Mouse (Mus musculus) left cerebral cortex, postnatal 4 days (tissue): ENCODE measurements around the gene Psme2b. TPM values are rescaled to one million over a fixed set of nuclear protein-coding genes. Genes with fewer than 3 reads are reported as not detected.
"Not testable (repeated sequence)": the region's sequence is repeated elsewhere in the genome, so short reads cannot be mapped to it uniquely, and the experiment has no call there.

Experiments
- DNase-seq: peaks from one replicate; pipeline ENCODE4 v3.0.0-alpha.2; 2022
- intact Hi-C: fragments of 180-260 bp; cut with DNase I; formaldehyde crosslinking; loops from one replicate; pipeline ENCODE4 v1.15.1; 2025
- total RNA-seq, 2 experiments: library from RNA; stranded (reverse); gene quantifications; 2 replicates each; pipeline ENCODE4 v1.2.3; 2021

Psme2b gene
- total RNA-seq: 1 to 10 TPM in 1 of 2 experiments, under 1 TPM in 1; 0.60 to 1.0 TPM

DNA sequence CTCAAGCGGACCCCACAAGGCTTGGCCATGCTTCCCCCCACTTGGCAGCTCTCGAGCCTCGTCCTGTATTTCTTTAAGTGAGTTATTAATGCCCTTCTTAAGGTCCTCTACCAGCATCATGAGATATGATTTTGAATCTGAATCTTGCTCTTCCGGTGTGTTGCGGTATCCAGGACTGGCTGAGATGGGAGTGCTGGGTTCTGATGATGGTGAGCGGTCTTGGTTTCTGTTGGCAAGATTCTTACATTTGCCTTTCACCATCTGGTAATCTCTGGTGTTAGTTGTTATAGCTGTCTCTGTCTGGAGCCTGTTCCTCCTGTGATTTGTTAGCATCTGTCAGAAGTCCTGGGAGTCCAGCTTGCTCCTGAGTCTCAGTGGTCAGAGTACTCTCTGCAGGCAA, at the start of gene Psme2b:
Psme2b (minus strand) TSS at position 101 of the 400 bp plus-strand sequence.
- intact Hi-C loops, DNase-seq: not testable (repeated sequence)

DNA sequence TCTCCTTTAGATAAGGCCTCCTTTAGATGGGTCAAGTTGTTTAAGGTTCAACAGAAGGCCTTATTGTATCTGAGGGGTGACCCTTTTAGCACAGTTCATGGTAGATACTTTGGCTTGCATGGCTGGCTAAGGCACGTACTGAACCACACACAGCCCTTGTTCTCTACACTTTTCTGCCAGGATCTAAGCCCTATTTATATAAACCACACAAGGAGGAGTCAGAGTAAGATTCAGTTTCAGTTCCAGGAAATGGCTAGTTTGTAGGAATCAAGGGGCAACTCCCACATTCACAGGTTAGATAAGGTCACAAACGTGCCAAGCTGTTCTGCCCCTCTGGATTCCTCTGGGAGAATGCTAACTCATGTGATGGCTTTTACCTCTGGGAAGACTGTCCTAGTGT, 48.0 kb upstream of the Psme2b start, which contains the start of gene Tgtp1:
Tgtp1 (minus strand) TSS at position 155 of the 400 bp plus-strand sequence.
- intact Hi-C loops: not testable (repeated sequence)

DNA sequence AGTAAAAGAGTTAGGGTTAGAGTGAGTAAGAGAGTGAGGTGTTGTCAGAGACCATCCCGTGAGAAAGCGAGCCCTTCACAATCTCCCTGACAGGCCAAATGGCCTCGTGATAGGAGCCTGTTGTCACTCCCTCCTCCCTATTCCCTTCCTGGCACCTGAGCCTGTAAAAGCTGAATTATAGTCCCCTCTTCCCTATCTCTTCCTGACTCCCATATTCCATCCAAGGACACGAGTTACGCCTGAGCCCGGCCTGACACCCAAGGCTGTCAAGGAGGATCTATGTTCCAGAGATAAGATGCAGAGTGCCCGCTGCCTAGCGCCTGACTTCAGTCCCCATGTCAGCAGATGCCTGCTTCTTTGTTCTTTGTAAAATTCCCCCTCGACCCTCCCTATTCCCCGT, 47.3 kb upstream of the Psme2b start:
- intact Hi-C loops, DNase-seq: not testable (repeated sequence)

More for the DNA sequence above, 48.0 kb upstream of the Psme2b start, which contains the start of gene Tgtp1:
- not testable (repeated sequence) for DNase-seq

DNA sequence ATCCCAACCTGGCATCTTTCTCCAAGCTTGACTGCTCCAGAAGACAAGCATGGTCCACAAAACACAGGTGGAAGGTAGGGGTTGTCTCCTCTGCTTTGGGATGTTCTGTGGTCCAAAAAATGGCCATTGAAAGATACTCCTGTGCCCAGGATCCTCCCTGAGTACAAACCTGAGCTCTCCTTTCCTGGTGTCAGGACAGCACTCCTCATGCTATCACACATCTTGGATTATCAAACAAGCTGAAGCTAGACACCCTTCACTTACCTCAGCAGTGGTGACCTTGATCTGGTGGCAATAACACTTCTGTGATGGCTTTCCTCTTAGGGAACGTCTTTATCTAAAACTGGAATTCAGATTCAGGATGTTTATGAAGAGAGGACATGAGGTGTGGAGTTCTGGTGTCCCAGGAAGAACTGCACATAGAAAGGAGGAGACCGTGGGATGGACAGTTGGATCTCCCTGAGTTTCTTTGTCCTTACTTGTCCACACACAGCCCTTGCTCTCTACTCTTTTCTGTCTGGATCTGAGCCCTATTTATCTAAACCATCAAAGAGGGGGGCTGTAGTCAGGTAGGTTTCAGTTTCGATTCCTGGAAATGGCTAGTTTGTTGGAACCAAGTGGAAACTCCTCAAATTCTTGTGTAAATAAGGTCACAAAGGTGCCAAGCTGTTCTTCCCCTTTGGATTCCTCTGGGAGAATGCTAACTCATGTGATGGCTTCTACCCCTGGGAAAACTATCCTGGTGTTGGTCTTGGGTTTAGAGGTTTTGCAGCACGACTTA, 45.9 kb upstream of the Psme2b start, which contains the start of gene Gm12185:
Gm12185 (minus strand) TSS at position 487 of the 781 bp plus-strand sequence.
- DNase-seq, intact Hi-C loops: not testable (repeated sequence)

DNA sequence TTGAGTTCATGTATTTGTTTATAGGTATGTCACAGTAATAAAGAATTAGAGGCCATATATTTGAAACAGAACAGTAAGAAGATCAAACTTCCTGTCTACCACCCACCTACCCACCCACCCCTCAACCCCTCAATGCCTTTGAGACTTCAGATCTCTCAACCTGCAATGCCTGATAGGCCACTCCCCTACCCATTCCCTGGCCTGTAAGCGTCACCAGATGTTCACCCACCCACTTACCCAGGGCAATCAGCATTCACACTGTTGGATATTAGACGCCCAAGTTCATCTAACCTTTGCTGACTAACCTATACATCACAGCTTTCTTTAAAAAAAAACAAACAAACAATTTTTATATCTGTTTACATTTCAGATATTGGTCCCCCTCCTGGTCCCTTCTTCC, 44.0 kb upstream of the Psme2b start:
- DNase-seq, intact Hi-C loops: not testable (repeated sequence)

DNA sequence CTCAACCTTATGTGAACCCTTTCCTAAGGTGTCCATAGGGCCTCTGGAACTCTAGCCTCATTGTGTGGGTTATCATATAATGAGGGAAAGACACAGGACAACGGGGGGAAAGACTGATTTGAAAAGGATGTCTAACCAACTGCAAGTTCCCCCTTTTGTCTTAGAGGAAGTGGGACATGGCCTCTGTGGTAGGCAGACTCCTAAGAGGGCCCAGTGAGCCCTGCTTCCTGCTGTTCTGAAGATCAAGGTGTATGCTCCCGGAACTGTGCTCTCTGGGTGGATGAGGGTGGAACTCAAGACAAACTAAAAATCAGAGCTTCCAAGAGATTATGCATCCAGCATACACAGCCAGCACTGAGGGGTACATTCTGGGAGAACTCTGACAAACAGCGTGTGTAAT, 42.2 kb upstream of the Psme2b start:
- intact Hi-C loops, DNase-seq: not testable (repeated sequence)

DNA sequence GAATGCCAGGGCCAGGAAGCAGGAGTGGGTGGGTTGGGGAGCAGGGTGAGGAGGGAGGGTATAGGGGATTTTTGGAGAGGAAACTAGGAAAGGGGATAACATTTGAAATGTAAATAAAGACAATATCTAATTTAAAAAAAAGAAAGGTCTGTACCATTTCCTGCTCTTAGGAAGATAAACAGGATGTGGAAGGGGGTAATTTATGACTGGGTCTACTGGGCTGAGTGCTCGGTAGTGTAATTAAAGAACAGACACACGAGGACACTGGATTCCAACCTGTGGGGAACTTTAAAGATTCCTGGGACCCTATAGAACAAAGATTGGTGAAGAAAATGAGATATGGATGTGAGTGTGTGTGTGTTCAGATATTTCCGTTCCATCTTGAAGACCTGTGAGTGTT, 36.9 kb upstream of the Psme2b start:
- intact Hi-C loops, DNase-seq: not testable (repeated sequence)

DNA sequence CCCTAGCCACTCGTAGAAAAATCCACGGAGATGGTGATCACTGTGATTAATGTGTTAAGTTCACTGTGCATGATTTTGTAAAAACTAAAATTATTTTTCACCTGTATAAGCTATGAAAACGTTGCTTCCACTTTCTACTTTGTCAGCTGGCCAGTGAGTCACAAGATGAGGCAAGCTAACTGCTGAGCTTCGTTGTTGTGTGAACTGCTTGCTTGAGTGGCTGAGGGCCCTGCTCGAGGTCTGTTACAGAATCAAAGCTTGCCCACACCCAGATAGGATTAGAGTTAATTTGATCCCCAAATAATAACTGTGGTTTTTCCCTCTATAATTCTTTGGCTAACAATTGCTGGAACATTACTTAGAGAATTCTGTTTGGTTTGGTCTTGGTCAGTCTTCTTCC, 34.1 kb upstream of the Psme2b start:
- intact Hi-C loops, DNase-seq: not testable (repeated sequence)

DNA sequence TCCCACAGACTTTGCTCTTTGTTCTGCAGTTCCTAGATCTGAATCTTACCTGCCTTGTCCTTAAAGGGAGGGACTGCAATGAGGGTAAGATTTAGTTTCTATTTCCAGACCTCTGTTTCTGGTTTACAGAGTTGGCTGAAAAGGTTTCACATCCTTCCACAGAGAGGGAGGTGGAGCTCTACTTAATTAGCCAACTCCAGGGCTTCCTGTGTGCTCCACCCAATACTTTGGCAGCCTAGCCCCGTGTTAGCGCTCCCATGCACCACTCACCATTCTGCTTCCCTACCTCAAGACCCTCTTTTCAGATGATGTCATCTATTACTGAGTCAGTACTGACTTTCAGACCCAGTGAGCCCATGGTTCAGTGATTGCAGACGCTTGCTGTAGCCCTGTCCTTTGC, 33.3 kb upstream of the Psme2b start, which contains the start of gene 9930111J21Rik1:
9930111J21Rik1 (minus strand) TSS at position 148 of the 400 bp plus-strand sequence.
- DNase-seq, intact Hi-C loops: not testable (repeated sequence)

DNA sequence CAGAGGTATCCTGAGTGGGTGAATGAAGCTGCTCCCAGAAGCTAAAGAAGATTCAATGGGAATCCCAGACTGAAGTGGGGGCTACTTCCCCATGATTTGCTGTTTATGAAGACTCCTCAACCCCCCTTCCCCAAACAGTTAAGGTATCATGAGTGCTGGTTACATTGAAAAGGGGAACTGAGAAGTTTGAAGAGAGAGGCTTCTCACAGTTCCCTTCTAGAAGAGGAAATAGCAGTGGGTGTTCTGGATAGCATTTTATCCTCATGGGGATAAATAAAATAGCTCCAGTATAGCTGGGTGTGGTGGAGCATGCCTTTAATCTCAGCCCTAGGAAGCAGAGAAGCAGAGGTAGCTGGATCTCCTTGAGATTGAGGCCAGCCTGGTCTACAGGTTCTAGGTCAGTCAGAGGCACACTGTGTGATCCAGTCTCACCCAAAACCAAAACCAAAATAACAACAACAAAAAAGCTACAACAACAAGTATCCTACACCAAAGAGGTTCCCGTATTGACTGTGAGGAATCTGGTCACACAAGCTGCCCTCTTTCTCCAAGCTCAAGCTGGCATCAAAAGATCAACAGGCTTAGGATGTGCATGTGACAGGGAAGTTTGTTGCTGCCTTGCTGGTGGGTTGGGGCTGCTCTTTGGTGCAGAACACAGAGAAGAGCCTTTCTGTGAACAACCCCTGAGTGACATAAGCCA, 32.4 kb upstream of the Psme2b start, which contains the start of gene Olfr56:
Olfr56 (plus strand) TSS at position 650 of the 700 bp plus-strand sequence.
- DNase-seq, intact Hi-C loops: not testable (repeated sequence)

DNA sequence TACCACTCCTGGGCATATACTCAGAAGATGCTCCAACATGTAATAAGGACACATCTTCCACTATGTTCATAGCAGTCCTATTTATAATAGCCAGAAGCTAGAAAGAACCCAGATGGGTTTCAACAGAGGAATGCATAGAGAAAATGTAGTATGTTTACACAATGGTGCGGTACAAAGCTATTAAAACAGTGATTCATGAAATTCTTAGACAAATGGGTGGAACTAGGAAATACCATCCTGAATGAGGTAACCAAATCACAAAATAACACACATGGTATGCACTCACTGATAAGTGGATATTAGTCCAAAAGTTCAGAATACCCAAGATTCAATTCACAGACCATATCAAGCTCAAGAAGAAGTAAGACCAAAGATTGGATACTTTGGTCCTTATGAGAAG, 28.7 kb upstream of the Psme2b start:
- DNase-seq, intact Hi-C loops: not testable (repeated sequence)

DNA sequence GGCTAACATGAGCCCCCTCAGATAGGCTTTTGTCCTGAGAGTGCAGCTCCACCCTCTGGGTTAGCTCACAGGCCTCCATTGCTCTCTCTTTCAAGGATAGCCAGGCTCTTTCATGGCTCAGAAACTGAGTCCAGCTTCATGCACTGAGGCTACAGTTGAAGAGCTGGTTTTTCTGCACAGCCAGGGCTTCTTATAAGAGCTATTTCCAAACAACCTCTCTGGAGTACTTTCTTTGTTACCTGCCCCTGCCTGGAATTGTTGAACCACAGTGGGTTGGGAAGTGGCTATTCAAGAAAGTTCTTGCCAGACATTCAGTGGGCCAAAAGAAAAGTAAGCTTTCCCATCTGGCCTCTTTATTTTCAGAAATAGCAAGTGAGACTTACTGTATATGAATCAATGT, 6.7 kb downstream of the Psme2b start:
- intact Hi-C loops, DNase-seq: not testable (repeated sequence)

DNA sequence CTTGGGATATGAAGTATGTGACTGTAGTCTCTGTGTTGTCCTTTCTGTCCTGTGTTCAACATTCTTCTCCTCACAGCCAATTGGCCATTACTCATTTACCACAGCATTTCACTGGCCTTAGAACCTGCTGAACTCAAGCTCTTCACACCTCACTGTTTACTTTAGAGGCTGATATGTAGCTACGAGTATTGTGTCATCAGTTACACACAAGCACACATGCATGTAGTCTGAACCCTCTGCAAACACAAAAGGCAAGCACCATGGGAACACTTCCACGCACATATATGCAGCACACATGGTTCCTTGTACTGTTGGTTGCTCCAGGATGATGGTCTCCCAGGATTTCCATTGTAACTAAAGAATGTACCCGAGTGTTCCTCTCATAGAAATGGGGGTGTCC, 10.7 kb downstream of the Psme2b start:
- intact Hi-C loops, DNase-seq: not testable (repeated sequence)

DNA sequence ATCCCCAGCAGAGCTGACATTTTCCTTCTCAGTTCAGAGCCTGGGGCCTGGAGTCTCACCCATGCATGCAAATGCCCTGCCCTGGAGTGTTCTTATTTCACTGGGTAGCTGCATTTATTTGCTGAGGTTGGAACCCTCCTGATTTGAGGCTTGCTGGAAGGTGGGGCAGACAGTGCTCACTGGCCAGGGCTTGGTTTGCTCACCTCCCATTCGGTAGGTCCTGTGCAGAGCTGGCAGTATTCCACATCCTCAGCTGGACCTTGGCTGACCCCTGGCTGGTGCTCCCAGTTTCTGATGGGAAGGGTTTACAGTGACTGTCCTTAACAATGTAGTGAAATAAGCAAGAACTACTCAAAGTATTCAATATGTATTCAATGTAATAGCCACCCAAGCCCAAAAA, 12.1 kb downstream of the Psme2b start:
- intact Hi-C loops, DNase-seq: not testable (repeated sequence)

DNA sequence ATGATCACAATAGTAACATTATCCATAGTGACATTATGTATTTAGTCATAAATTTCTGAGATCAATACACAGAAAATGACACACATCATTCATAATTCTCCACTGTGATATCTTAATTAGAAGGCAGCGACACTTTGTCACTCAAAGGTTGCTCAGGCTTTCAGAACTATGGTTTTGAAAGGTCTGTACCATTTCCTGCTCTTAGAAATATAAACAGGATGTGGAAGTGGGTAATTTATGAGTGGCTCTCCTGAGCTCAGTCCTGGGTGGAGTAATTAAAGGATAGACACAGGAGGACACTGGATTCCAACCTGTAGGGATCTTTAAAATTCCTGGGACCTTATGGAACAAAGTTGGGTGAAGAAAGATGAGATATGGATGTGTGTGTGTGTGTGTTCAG, 12.6 kb downstream of the Psme2b start:
- DNase-seq, intact Hi-C loops: not testable (repeated sequence)

DNA sequence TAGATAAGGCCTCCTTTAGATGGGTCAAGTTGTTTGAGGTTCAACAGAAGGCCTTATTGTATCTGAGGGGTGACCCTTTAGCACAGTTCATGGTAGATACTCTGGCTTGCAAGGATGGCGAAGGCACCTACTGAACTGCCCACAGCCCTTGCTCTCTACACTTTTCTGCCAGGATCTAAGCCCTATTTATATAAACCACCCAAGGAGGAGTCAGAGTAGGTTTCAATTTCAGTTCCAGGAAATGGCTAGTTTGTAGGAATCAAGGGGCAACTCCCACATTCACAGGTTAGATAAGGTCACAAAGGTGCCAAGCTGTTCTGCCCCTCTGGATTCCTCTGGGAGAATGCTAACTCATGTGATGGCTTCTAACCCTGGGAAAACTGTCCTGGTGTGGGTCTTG, 17.9 kb downstream of the Psme2b start:
- intact Hi-C loops, DNase-seq: not testable (repeated sequence)

DNA sequence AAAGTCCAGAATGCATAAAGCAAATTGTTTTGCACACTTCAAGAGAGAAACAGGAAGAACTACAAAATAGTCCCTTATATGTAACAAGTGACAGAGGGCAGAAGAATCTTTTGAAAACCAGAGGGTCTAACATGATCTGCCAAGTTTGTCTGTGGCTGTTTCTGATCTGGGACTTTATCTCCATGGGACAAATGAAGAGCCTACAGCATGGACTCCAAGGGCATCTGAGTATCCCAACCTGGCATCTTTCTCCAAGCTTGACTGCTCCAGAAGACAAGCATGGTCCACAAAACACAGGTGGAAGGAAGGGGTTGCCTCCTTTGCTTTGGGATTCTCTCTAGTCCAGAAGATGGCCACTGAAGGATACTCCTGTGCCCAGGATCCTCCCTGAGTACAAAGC, 19.6 kb downstream of the Psme2b start:
- intact Hi-C loops, DNase-seq: not testable (repeated sequence)

DNA sequence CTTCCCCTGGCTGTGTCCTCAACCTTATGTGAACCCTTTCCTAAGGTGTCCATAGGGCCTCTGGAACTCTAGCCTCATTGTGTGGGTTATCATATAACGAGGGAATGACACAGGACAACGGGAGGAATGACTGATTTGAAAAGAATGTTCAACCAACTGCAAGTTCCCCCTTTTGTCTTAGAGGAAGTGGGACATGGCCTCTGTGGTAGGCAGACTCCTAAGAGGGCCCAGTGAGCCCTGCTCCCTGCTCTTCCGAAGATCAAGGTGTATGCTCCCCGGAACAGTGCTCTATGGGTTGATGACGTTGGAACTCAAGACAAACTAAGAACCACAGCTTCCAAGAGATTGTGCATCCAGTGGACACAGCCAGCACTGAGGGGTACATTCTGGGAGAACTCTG, 22.2 kb downstream of the Psme2b start:
- DNase-seq, intact Hi-C loops: not testable (repeated sequence)

DNA sequence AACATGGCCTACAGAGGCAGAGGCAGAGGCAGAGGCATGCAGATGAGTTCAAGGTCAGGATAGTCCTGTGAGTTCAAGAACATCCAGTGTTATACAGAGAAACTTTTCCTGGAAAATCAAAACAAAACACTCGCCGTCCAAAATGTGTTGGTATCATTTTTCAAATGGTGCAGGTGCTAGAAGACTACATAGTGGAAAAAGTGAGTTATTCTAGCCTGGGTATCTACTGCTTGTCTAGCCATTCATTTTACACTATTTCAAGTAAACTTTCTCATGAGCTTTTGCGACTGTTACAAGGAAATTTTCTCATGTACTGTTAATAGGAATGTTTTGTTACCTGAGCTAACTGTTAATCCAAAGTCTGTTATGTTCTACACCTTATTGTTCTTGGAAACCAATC, 27.6 kb downstream of the Psme2b start:
- intact Hi-C loops: no loop called here
- no peak for DNase-seq

DNA sequence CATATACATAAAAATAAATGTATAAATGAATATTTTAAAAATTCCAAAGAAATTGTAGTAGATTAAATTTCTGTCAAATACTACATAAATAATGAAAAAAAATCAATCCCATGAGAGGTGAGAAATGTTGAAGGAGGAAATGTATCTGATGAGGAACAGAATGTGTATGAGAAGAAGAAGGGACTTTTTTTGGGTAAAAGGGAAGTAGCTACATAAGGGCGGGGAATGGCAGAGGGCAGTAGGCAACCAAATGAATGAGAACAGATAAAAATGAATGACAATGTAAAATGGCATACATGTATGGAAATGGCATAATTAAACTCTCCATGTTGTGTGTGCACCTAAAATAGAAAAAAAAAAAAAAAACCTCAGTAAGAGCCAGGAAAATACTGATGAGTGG, 32.4 kb downstream of the Psme2b start:
- no peak for DNase-seq
- intact Hi-C loops: no loop called here

DNA sequence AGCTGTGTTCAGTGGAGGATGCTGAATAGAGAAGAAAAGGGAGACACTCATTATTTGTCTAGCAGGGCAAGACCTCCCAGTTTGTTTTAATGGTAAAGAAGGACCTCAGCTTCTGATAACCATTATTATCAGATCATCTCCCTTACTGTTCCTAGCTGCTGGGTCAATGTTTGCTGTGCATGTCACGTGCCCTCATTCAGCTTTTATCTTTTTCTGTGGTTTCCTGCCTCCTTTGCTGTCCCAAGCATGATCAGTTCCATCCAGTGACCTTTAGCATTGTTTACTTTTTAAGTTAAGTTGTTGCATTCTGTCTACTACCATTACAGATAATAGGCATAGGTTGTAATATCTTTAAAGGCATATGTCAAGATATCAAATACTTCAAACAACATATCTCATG, 37.5 kb downstream of the Psme2b start:
- DNase-seq: no peak
- intact Hi-C loops: no loop called here
